Mouse (Mus musculus) olfactory bulb, adult 2 months (tissue): Measurements from ENCODE around the gene 2900026A02Rik.

Source experiments
- CTCF ChIP-seq: fragments of 200-500 bp; IDR thresholded peaks from 2 replicates; pipeline ENCODE4 v1.5.1; 2012; ENCODE audit warnings: low read depth, mild to moderate bottlenecking, low read length, moderate library complexity; ENCODE audit not compliant: insufficient read depth
- POLR2A ChIP-seq: fragments of 200-500 bp; IDR thresholded peaks from 2 replicates; pipeline ENCODE4 v1.6.1; 2012; ENCODE audit warnings: mild to moderate bottlenecking, low read depth, low read length, moderate library complexity; ENCODE audit not compliant: insufficient read depth

- TF ChIP-seq POLR2A (no peak), CTCF (no peak)
These were observed 45.1 kb downstream of the 2900026A02Rik start for GRCm38 (mm10) chr5:113175976-113176375.
